In genomic region chr19:34474991-34475971, GRCm38 (mm10) we compare ENCODE assay signal across 8 mouse cellular contexts. TPM values are rescaled to one million over a fixed set of nuclear protein-coding genes. Genes with fewer than 3 reads are reported as not detected.
A peak's percentile ranks its signal among the peaks of the same experiment; 100 is the strongest.
DNase-seq lines count a peak whose midpoint lies in the region; ATAC-seq and TF ChIP-seq lines count a peak whose summit lies in the region.

TSS of gene Ch25h (minus strand) at chr19:34475164.

- TF ChIP-seq EP300 in CH12.LX (IDR thresholded peaks at IDR 0.05; ENCODE audit: low read length), result no peak

- TF ChIP-seq CTCF in CH12.LX (conservative IDR thresholded peaks at IDR 0.05 in 1 of 2, IDR thresholded peaks at IDR 0.05 in 1 of 2; ENCODE audit: low read depth in 2 of 2, low read length in 2 of 2), result no peak

- peak within 1 kb of the TSS; percentile 15 to 45 (median 17) for H3K4me3 ChIP-seq in CH12.LX (replicated peaks in 1 of 3; ENCODE audit: low read depth in 2 of 3, low read length in 2 of 3, poor library complexity in 1 of 3)
- H3K4me3 ChIP-seq in forebrain, embryonic 14.5 days (ENCODE audit: low read depth, low read length), result peak within 1 kb of the TSS; percentile 50
- H3K4me3 ChIP-seq in macrophage (ENCODE audit: inconsistent target), result peak within 1 kb of the TSS; percentile 53

- TF ChIP-seq RAD21 in CH12.LX (IDR thresholded peaks at IDR 0.05; ENCODE audit: low read depth, low read length), result no peak

- peaks cover 8 to 11% of the 10 kb centered on the region in 2 experiments for H3K4me1 ChIP-seq in CH12.LX (ENCODE audit: control insufficient read depth in 1 of 2, insufficient read depth in 2 of 2)
- 0 out of 2 replicates have a peak, but pooled peaks cover 3% of the 10 kb centered on the region for H3K4me1 ChIP-seq in forebrain, embryonic 14.5 days (ENCODE audit: control insufficient read depth, insufficient read depth, low read length)

- H3K27me3 ChIP-seq in CH12.LX (replicated peaks), result no peaks in the 10 kb centered on the region
- H3K27me3 ChIP-seq in forebrain, embryonic 14.5 days (replicated peaks; ENCODE audit: control insufficient read depth, insufficient read depth, low read length), result peaks cover 20% of the 10 kb centered on the region

- dilution Hi-C loops in CH12.LX (cut with MboI; ENCODE audit: extremely low pct_ligation_motif_present, extremely low pct_unique_long_range_greater_than_20kb, low sequenced_read_pairs), result no loop called here

- H3K36me3 ChIP-seq in CH12.LX (replicated peaks in 1 of 2; ENCODE audit: control insufficient read depth in 1 of 2, insufficient read depth in 1 of 2, low read length in 1 of 2), result no peaks in the 10 kb centered on the region
- H3K36me3 ChIP-seq in forebrain, embryonic 14.5 days (ENCODE audit: control insufficient read depth, insufficient read depth, low read length), result no peaks in the 10 kb centered on the region
- no peaks in the 10 kb centered on the region for H3K36me3 ChIP-seq in macrophage (ENCODE audit: inconsistent target)

- in situ Hi-C loops in CH12.LX (cut with MboI; ENCODE audit: low pct_ligation_motif_present, low pct_unique_long_range_greater_than_20kb, low sequenced_read_pairs), result loop anchor here (10.0 kb wide), 2 partner anchors 140 to 230 kb away; no protein-coding TSS in a partner anchor

- no peak for DNase-seq in CH12.LX (ENCODE audit: extremely low read depth)
- DNase-seq in adrenal gland, postnatal 10 days, result peak; percentile 49
- peak; percentile 72 for DNase-seq in forebrain, embryonic 14.5 days (ENCODE audit: low spot score)
- peak; percentile 62 for DNase-seq in heart, postnatal 4 days
- DNase-seq in left cerebral cortex, adult 8-10 months (ENCODE audit: low spot score in 2 of 2), result peak; percentile 14 to 17
- peak; percentile 7 for DNase-seq in right cerebral cortex, adult 18-20 months
- no peak for DNase-seq in adipocyte (ENCODE audit: low spot score)

- H3K79me2 ChIP-seq in CH12.LX (replicated peaks; ENCODE audit: control insufficient read depth, extremely low read depth, insufficient read depth, poor library complexity, severe bottlenecking), result no peaks in the 10 kb centered on the region
- H3K79me2 ChIP-seq in macrophage (ENCODE audit: inconsistent target), result no peaks in the 10 kb centered on the region

- no peak within 1 kb of the TSS for H3K9ac ChIP-seq in CH12.LX (ENCODE audit: insufficient read depth, low read depth)
- peak within 1 kb of the TSS; percentile 46 for H3K9ac ChIP-seq in forebrain, embryonic 14.5 days (ENCODE audit: low read length)

- TF ChIP-seq POLR2A in CH12.LX (IDR thresholded peaks at IDR 0.05; ENCODE audit: low read depth, low read length), result no peak

- H3K27ac ChIP-seq in CH12.LX (ENCODE audit: insufficient read depth, low read depth) (no peak within 1 kb of the TSS), macrophage (no peak within 1 kb of the TSS)
- H3K27ac ChIP-seq in forebrain, embryonic 14.5 days (ENCODE audit: low read depth, low read length), result no peak within 1 kb of the TSS

- WGBS in forebrain, embryonic 14.5 days, result 1% methylated on average over 35 of the region's 35 CpGs
- WGBS in macrophage (ENCODE audit: missing documents), result 10% methylated on average over 35 of the region's 35 CpGs

- H3K4me2 ChIP-seq in CH12.LX (ENCODE audit: insufficient read depth, low read depth, poor library complexity, severe bottlenecking), result peak within 1 kb of the TSS; percentile 78
- H3K4me2 ChIP-seq in forebrain, embryonic 14.5 days (ENCODE audit: low read length), result peak within 1 kb of the TSS; percentile 95

- ATAC-seq in forebrain, embryonic 14.5 days, result peak; percentile 89

- H3K9me3 ChIP-seq in CH12.LX (replicated peaks; ENCODE audit: low read length), result no peaks in the 10 kb centered on the region
- H3K9me3 ChIP-seq in forebrain, embryonic 14.5 days (replicated peaks; ENCODE audit: control insufficient read depth, low read length), result no peaks in the 10 kb centered on the region

TF ChIP-seq in CH12.LX, 34 proteins besides CTCF, POLR2A, EP300 and RAD21:
- TF ChIP-seq ETS1 (conservative IDR thresholded peaks at IDR 0.05; ENCODE audit: low read depth, low read length), result no peak
- no peak for TF ChIP-seq GABPA (IDR thresholded peaks at IDR 0.05; ENCODE audit: insufficient replicate concordance, low read depth, low read length)
- no peak for TF ChIP-seq ELF1 (IDR thresholded peaks at IDR 0.05; ENCODE audit: low read depth, low read length)
- no peak for TF ChIP-seq MAX (IDR thresholded peaks at IDR 0.05; ENCODE audit: low read length)
- TF ChIP-seq MAFK (IDR thresholded peaks at IDR 0.05; ENCODE audit: insufficient replicate concordance, low read length), result no peak
TF ChIP-seq in CH12.LX: peak in this region for 0.

RNA-seq across cellular contexts. Expression of gene Ch25h, which starts in this region (rescaled TPM):
- total RNA-seq in CH12.LX (2012; rRNA removed) (not detected in 2 replicates), CH12.LX (2014; rRNA removed) (not detected in 2 replicates)
- polyA plus RNA-seq in CH12.LX (2012; ENCODE audit: insufficient read length, low read depth) (not detected in 2 replicates), macrophage (2018) (1.2 to 3.1 TPM in 2 of 3 replicates, not detected in the other)
- under 1 TPM; 0.55 to 0.57 TPM for total RNA-seq in adrenal gland, postnatal 10 days (2021)
- polyA plus RNA-seq in forebrain, embryonic 14.5 days (2014; fragmentation: Nextera tagmentation; extraction: Ambion mirVana), result 0.24 and 0.31 TPM in 2 replicates
- under 1 TPM; 0.32 to 0.45 TPM for total RNA-seq in heart, postnatal 4 days (2021)
- total RNA-seq in left cerebral cortex, adult 8-10 months (2022), result 1 to 10 TPM in 2 of 4 experiments, under 1 TPM in 1, not detected in 1; 0.35 to 1.6 (median 1.2) TPM
- 1 to 10 TPM in 8 of 26 experiments, under 1 TPM in 6, not detected in 12; 0.45 to 4.8 (median 1.3) TPM for total RNA-seq in macrophage (2018; cell fraction: chromatin; rRNA removed)
- 1 to 10 TPM in 11 of 26 experiments, under 1 TPM in 15; 0.13 to 9.9 (median 0.72) TPM for total RNA-seq in macrophage (2018; cell fraction: cytosol; rRNA removed)
- total RNA-seq in macrophage (2018; cell fraction: nucleus; rRNA removed), result 10 to 100 TPM in 8 of 26 experiments, 1 to 10 TPM in 13, under 1 TPM in 4, not detected in 1; 0.64 to 16.9 (median 5.9) TPM

Comparison
In these comparisons a context has a peak if more than half of its experiments do, and no peak if none do; other contexts are left out.
1. Peak in DNase-seq in adrenal gland, postnatal 10 days; RNA of the gene not detected or under 1 TPM.
2. Peak in DNase-seq, ATAC-seq, H3K4me3 ChIP-seq, H3K9ac ChIP-seq and H3K4me2 ChIP-seq in forebrain, embryonic 14.5 days; RNA of the gene not detected or under 1 TPM.
3. Peak in DNase-seq in heart, postnatal 4 days; RNA of the gene not detected or under 1 TPM.
4. DNase-seq: peak in left cerebral cortex, adult 8-10 months (2 of 2) and right cerebral cortex, adult 18-20 months (single experiment); none in CH12.LX (single experiment) and adipocyte (single experiment).
5. Peak in every context shown above with its lines, with median percentiles within 50 percentile points of each other: H3K4me3 ChIP-seq.